Mouse (Mus musculus): ENCODE measurements around the gene Nedd9. TPM values are rescaled to one million over a fixed set of nuclear protein-coding genes. Genes with fewer than 3 reads are reported as not detected.

Nedd9 gene
- polyA plus RNA-seq, 1 experiment from 2014 or later, result 17.2 TPM

- Histone ChIP-seq H3K4me3 (no peak overlapping the region), H3K36me3 (no peaks in the 10 kb centered on the region), H3K4me1 (replicated peaks) (no peaks in the 10 kb centered on the region), H3K27me3 (ENCODE audit: insufficient read depth, poor library complexity, severe bottlenecking) (no peaks in the 10 kb centered on the region), H3K27ac (no peak overlapping the region), H3K9me3 (no peaks in the 10 kb centered on the region)
- no peak for DNase-seq (ENCODE audit: low spot score)
- WGBS, result 85% methylated on average over 11 of the region's 11 CpGs
These were observed 70.8 kb downstream of the Nedd9 start for GRCm38 (mm10) chr13:41416065-41417016.

- H3K36me3 ChIP-seq, result no peaks in the 10 kb centered on the region
- no peaks in the 10 kb centered on the region for H3K27me3 ChIP-seq (ENCODE audit: insufficient read depth, poor library complexity, severe bottlenecking)
- no peak overlapping the region for H3K4me3 ChIP-seq
- no peak for DNase-seq (ENCODE audit: low spot score)
- H3K9me3 ChIP-seq, result no peaks in the 10 kb centered on the region
- H3K4me1 ChIP-seq (replicated peaks), result 0 out of 2 replicates have a peak, but pooled peaks cover 5% of the 10 kb centered on the region
- H3K27ac ChIP-seq, result no peak overlapping the region
- 84% methylated on average over 13 of the region's 13 CpGs for WGBS
These were observed 76.7 kb downstream of the Nedd9 start for GRCm38 (mm10) chr13:41410191-41411074.

DNA sequence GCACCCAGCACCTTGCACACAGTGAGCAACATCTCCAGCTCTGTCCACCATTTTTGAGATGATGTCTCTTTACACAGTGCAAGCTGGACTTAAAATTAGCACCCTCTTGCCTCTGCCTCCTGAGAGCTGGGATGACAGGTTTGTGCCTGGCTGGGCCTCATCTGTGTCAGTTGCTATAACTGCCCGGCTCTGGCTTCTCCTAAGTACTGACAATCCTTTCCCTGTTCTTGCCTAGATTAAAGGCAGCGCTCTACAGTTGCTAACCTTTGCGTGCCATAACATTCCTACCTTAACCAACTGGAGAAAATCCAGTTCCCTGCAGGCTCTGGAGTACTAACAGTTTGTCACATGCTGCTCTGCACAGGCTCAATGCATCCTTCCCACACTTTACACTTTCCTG, 77.9 kb downstream of the Nedd9 start:
- WGBS, result 89% methylated on average over 3 of the region's 3 CpGs
- Histone ChIP-seq H3K9me3 (no peaks in the 10 kb centered on the region), H3K27me3 (ENCODE audit: insufficient read depth, poor library complexity, severe bottlenecking) (no peaks in the 10 kb centered on the region), H3K27ac (no peak overlapping the region), H3K36me3 (no peaks in the 10 kb centered on the region), H3K4me3 (no peak overlapping the region), H3K4me1 (replicated peaks) (0 out of 2 replicates have a peak, but pooled peaks cover 5% of the 10 kb centered on the region)
- no peak for DNase-seq (ENCODE audit: low spot score)

- 84% methylated on average over 10 of the region's 10 CpGs for WGBS
- H3K27ac ChIP-seq, result no peak overlapping the region
- H3K27me3 ChIP-seq (ENCODE audit: insufficient read depth, poor library complexity, severe bottlenecking), result no peaks in the 10 kb centered on the region
- H3K4me3 ChIP-seq, result no peak overlapping the region
- H3K9me3 ChIP-seq, result no peaks in the 10 kb centered on the region
- H3K4me1 ChIP-seq (replicated peaks), result 0 out of 2 replicates have a peak, but pooled peaks cover 5% of the 10 kb centered on the region
- H3K36me3 ChIP-seq, result no peaks in the 10 kb centered on the region
- DNase-seq (ENCODE audit: low spot score), result no peak
These were observed 78.7 kb downstream of the Nedd9 start for GRCm38 (mm10) chr13:41408374-41408952.

GRCm38 (mm10) chr13:41405009-41405408, 82.2 kb downstream of the Nedd9 start:
- 93% methylated on average over 5 of the region's 5 CpGs for WGBS
- H3K36me3 ChIP-seq, result no peaks in the 10 kb centered on the region
- peaks cover 24% of the 10 kb centered on the region for H3K4me1 ChIP-seq (replicated peaks)
- no peak for DNase-seq (ENCODE audit: low spot score)
- H3K9me3 ChIP-seq, result no peaks in the 10 kb centered on the region
- no peaks in the 10 kb centered on the region for H3K27me3 ChIP-seq (ENCODE audit: insufficient read depth, poor library complexity, severe bottlenecking)
- H3K4me3 ChIP-seq, result no peak overlapping the region
- H3K27ac ChIP-seq, result no peak overlapping the region

- H3K27ac ChIP-seq, result no peak overlapping the region
- no peak overlapping the region for H3K4me3 ChIP-seq
- DNase-seq (ENCODE audit: low spot score), result no peak
- 88% methylated on average over 6 of the region's 6 CpGs for WGBS
- no peaks in the 10 kb centered on the region for H3K9me3 ChIP-seq
- no peaks in the 10 kb centered on the region for H3K36me3 ChIP-seq
- H3K4me1 ChIP-seq (replicated peaks), result peaks cover 24% of the 10 kb centered on the region
- H3K27me3 ChIP-seq (ENCODE audit: insufficient read depth, poor library complexity, severe bottlenecking), result no peaks in the 10 kb centered on the region
These were observed 83.3 kb downstream of the Nedd9 start for GRCm38 (mm10) chr13:41403838-41404237.

GRCm38 (mm10) chr13:41402441-41403003, 84.6 kb downstream of the Nedd9 start:
- H3K27ac ChIP-seq, result 0 out of 2 replicates have a peak overlapping the region, but pooled peaks have one; percentile 13
- no peaks in the 10 kb centered on the region for H3K9me3 ChIP-seq
- WGBS, result 58% methylated on average over 6 of the region's 6 CpGs
- no peak for DNase-seq (ENCODE audit: low spot score)
- peaks cover 19% of the 10 kb centered on the region for H3K4me1 ChIP-seq (replicated peaks)
- no peaks in the 10 kb centered on the region for H3K36me3 ChIP-seq
- H3K27me3 ChIP-seq (ENCODE audit: insufficient read depth, poor library complexity, severe bottlenecking), result no peaks in the 10 kb centered on the region
- H3K4me3 ChIP-seq, result no peak overlapping the region

DNA sequence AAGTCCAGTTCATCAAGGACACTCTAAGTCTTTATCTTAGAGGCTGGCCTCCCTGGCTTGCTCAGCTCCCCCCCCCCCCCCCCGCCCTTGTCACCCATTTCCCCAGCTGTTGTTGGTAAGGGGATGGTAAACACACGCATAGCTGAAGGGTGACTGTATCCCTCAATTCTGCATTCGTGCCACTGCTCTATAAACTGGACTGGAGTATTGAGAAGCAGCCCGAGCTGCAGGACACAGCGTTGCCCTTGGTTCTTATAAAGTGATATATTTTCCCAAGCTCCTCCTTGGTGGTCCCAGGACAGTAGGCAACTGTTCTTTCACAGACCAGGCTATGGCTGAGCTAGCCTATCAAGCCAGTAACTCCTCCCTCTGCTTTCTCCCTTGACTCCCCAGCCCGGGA, 85.4 kb downstream of the Nedd9 start:
- Histone ChIP-seq H3K36me3 (no peaks in the 10 kb centered on the region), H3K9me3 (no peaks in the 10 kb centered on the region), H3K4me3 (no peak overlapping the region), H3K27ac (peak overlapping the region; percentile 50), H3K4me1 (replicated peaks) (peaks cover 19% of the 10 kb centered on the region), H3K27me3 (ENCODE audit: insufficient read depth, poor library complexity, severe bottlenecking) (no peaks in the 10 kb centered on the region)
- DNase-seq (ENCODE audit: low spot score), result no peak
- 66% methylated on average over 6 of the region's 6 CpGs for WGBS

GRCm38 (mm10) chr13:41400289-41400688, 86.9 kb downstream of the Nedd9 start:
- H3K4me3 ChIP-seq, result no peak overlapping the region
- DNase-seq (ENCODE audit: low spot score), result no peak
- no peak overlapping the region for H3K27ac ChIP-seq
- no peaks in the 10 kb centered on the region for H3K36me3 ChIP-seq
- no peaks in the 10 kb centered on the region for H3K9me3 ChIP-seq
- WGBS, result 80% methylated on average over 3 of the region's 3 CpGs
- peaks cover 19% of the 10 kb centered on the region for H3K4me1 ChIP-seq (replicated peaks)
- no peaks in the 10 kb centered on the region for H3K27me3 ChIP-seq (ENCODE audit: insufficient read depth, poor library complexity, severe bottlenecking)

- Histone ChIP-seq H3K9me3 (no peaks in the 10 kb centered on the region), H3K4me3 (no peak overlapping the region), H3K36me3 (no peaks in the 10 kb centered on the region), H3K27ac (no peak overlapping the region), H3K4me1 (replicated peaks) (no peaks in the 10 kb centered on the region), H3K27me3 (ENCODE audit: insufficient read depth, poor library complexity, severe bottlenecking) (no peaks in the 10 kb centered on the region)
- 87% methylated on average over 2 of the region's 2 CpGs for WGBS
- no peak for DNase-seq (ENCODE audit: low spot score)
These were observed 95.0 kb downstream of the Nedd9 start for GRCm38 (mm10) chr13:41392191-41392590.

GRCm38 (mm10) chr13:41390698-41391097, 96.5 kb downstream of the Nedd9 start:
- Histone ChIP-seq H3K4me1 (replicated peaks) (0 out of 2 replicates have a peak, but pooled peaks cover 3% of the 10 kb centered on the region), H3K27me3 (ENCODE audit: insufficient read depth, poor library complexity, severe bottlenecking) (no peaks in the 10 kb centered on the region), H3K36me3 (no peaks in the 10 kb centered on the region), H3K27ac (no peak overlapping the region), H3K9me3 (no peaks in the 10 kb centered on the region), H3K4me3 (no peak overlapping the region)
- WGBS, result 94% methylated on average over 2 of the region's 2 CpGs
- no peak for DNase-seq (ENCODE audit: low spot score)

DNA sequence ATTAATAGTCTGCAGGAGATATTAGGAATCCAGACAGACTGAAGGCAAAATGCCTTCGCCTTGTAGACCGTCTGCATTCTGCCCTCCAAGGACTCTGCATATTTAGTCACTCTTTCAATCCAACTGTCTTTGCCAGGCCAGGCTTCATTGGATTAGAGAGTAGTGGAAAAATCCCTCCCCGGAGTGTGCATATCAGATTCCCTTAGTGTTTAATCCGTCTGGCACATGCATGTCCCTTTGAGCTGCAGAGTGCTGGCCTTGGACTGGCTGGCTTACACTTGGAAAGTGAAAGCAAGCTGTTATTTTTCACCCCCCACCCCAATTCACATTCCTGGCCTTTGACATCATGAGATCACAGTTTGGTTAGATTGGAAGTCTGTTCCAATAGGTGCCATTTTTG, 100.6 kb downstream of the Nedd9 start:
- H3K4me1 ChIP-seq (replicated peaks), result 0 out of 2 replicates have a peak, but pooled peaks cover 3% of the 10 kb centered on the region
- H3K9me3 ChIP-seq, result no peaks in the 10 kb centered on the region
- DNase-seq (ENCODE audit: low spot score), result no peak
- H3K27ac ChIP-seq, result no peak overlapping the region
- H3K27me3 ChIP-seq (ENCODE audit: insufficient read depth, poor library complexity, severe bottlenecking), result no peaks in the 10 kb centered on the region
- H3K36me3 ChIP-seq, result no peaks in the 10 kb centered on the region
- WGBS, result 82% methylated on average over 4 of the region's 4 CpGs
- H3K4me3 ChIP-seq, result no peak overlapping the region

Data from hindbrain, embryonic 10.5 days (tissue).